Mouse (Mus musculus): ENCODE data around the gene Myo10.

The Myo10 gene

GRCm38 (mm10) chr15:25620560-25620959, 1.8 kb upstream of the Myo10 start:
- no peak for DNase-seq

- peak; percentile 34 for DNase-seq
Measured at GRCm38 (mm10) chr15:25621351-25622199, 750 bp upstream of the Myo10 start.

- peak; percentile 79 for DNase-seq
Measured at GRCm38 (mm10) chr15:25622867-25623471, 644 bp downstream of the Myo10 start.

- DNase-seq = peak; percentile 20
Measured at GRCm38 (mm10) chr15:25623556-25624180, 1.3 kb downstream of the Myo10 start.

GRCm38 (mm10) chr15:25624263-25624662, 1.9 kb downstream of the Myo10 start:
- DNase-seq = peak; percentile 82

- no peak for DNase-seq
Measured at GRCm38 (mm10) chr15:25625471-25625870, 3.1 kb downstream of the Myo10 start.

GRCm38 (mm10) chr15:25627012-25627411, 4.7 kb downstream of the Myo10 start:
- peak; percentile 20 for DNase-seq

- DNase-seq = no peak
Measured at GRCm38 (mm10) chr15:25628251-25628650, 5.9 kb downstream of the Myo10 start.

GRCm38 (mm10) chr15:25630716-25631115, 8.4 kb downstream of the Myo10 start:
- no peak for DNase-seq

GRCm38 (mm10) chr15:25631332-25631731, 9.0 kb downstream of the Myo10 start:
- DNase-seq = no peak

GRCm38 (mm10) chr15:25632902-25633301, 10.6 kb downstream of the Myo10 start:
- no peak for DNase-seq

- no peak for DNase-seq
Measured at GRCm38 (mm10) chr15:25633674-25634340, 11.5 kb downstream of the Myo10 start.

GRCm38 (mm10) chr15:25637727-25638126, 15.4 kb downstream of the Myo10 start:
- no peak for DNase-seq

- no peak for DNase-seq
Measured at GRCm38 (mm10) chr15:25639217-25639616, 16.9 kb downstream of the Myo10 start.

GRCm38 (mm10) chr15:25640840-25641752, 18.8 kb downstream of the Myo10 start:
- DNase-seq = no peak

- no peak for DNase-seq
Measured at GRCm38 (mm10) chr15:25642214-25643058, 20.1 kb downstream of the Myo10 start.

- DNase-seq = no peak
Measured at GRCm38 (mm10) chr15:25645862-25646261, 23.5 kb downstream of the Myo10 start.

GRCm38 (mm10) chr15:25648287-25648686, 26.0 kb downstream of the Myo10 start:
- DNase-seq = no peak

GRCm38 (mm10) chr15:25650371-25650770, 28.0 kb downstream of the Myo10 start:
- DNase-seq = no peak

- no peak for DNase-seq
Measured at GRCm38 (mm10) chr15:25651820-25652219, 29.5 kb downstream of the Myo10 start.

- DNase-seq = no peak
Measured at GRCm38 (mm10) chr15:25652368-25652767, 30.0 kb downstream of the Myo10 start.

Measured in thymus, postnatal 4 days (tissue).